Mouse (Mus musculus) stomach, embryonic 15.5 days (tissue): Measurements from ENCODE around the gene Cacna1b. TPM values are rescaled to one million over a fixed set of nuclear protein-coding genes. Genes with fewer than 3 reads are reported as not detected.
A peak's percentile ranks its signal among the peaks of the same experiment; 100 is the strongest.

Experiments
- ATAC-seq: fragments of 200-750 bp; cut with Nextera tagmentation; 2 replicates; pipeline ENCODE4 v1.8.0; 2017; ENCODE audit warnings: low read depth, moderate number of reproducible peaks, moderate TSS enrichment; ENCODE audit not compliant: insufficient read depth, low FRiP score
- H3K27ac ChIP-seq: fragments of 300-500 bp; sonication (generic); 2 replicates; pipeline ENCODE4 v1.5.1; 2015; ENCODE audit warnings: mild to moderate bottlenecking, inconsistent platforms
- H3K27me3 ChIP-seq: fragments of 300-500 bp; sonication (generic); replicated peaks from 2 replicates; pipeline ENCODE4 v1.6.1; 2015; ENCODE audit warnings: inconsistent platforms
- H3K36me3 ChIP-seq: fragments of 300-500 bp; sonication (generic); 2 replicates; pipeline ENCODE4 v1.6.1; 2015; ENCODE audit warnings: inconsistent platforms
- H3K4me1 ChIP-seq: fragments of 300-500 bp; sonication (generic); 2 replicates; pipeline ENCODE4 v1.6.1; 2015; ENCODE audit warnings: inconsistent platforms
- H3K4me2 ChIP-seq: fragments of 300-500 bp; sonication (generic); 2 replicates; pipeline ENCODE4 v1.6.1; 2015; ENCODE audit warnings: mild to moderate bottlenecking, inconsistent platforms
- H3K4me3 ChIP-seq: fragments of 300-500 bp; sonication (generic); replicated peaks from 2 replicates; pipeline ENCODE4 v1.5.1; 2015; ENCODE audit warnings: inconsistent platforms
- H3K9ac ChIP-seq: fragments of 300-500 bp; sonication (generic); 2 replicates; pipeline ENCODE4 v1.6.1; 2015; ENCODE audit warnings: inconsistent platforms
- H3K9me3 ChIP-seq: fragments of 300-500 bp; sonication (generic); 2 replicates; pipeline ENCODE4 v1.6.1; 2016; ENCODE audit warnings: inconsistent platforms
- WGBS: fragments of 180-500 bp; shearing (Covaris S2); methylation state at CpG from one replicate; pipeline ENCODE4 v1.1.7; 2015; 5-methylcytosine and 5-hydroxymethylcytosine counted together
- polyA plus RNA-seq: library from polyadenylated mRNA; unstranded; fragments of >200 nt; fragmentation: Nextera tagmentation; extraction: Ambion mirVana; gene quantifications from 2 replicates; pipeline ENCODE4 v1.2.1, GENCODE M21; 2015

Gene Cacna1b
- polyA plus RNA-seq, 1 experiment from 2014 or later, result 1.1 TPM

GRCm38 (mm10) chr2:24638102-24638954, 124.6 kb downstream of the Cacna1b start:
- H3K27me3 ChIP-seq, result no peaks in the 10 kb centered on the region
- no peak overlapping the region for H3K4me3 ChIP-seq
- H3K27ac ChIP-seq, result no peak overlapping the region
- no peaks in the 10 kb centered on the region for H3K9me3 ChIP-seq
- WGBS, result 61% methylated on average over 14 of the region's 14 CpGs
- H3K9ac ChIP-seq, result no peak overlapping the region
- 0 out of 2 replicates have a peak, but pooled peaks have one; percentile 27 for ATAC-seq
- no peaks in the 10 kb centered on the region for H3K4me1 ChIP-seq
- no peak overlapping the region for H3K4me2 ChIP-seq
- no peaks in the 10 kb centered on the region for H3K36me3 ChIP-seq

DNA sequence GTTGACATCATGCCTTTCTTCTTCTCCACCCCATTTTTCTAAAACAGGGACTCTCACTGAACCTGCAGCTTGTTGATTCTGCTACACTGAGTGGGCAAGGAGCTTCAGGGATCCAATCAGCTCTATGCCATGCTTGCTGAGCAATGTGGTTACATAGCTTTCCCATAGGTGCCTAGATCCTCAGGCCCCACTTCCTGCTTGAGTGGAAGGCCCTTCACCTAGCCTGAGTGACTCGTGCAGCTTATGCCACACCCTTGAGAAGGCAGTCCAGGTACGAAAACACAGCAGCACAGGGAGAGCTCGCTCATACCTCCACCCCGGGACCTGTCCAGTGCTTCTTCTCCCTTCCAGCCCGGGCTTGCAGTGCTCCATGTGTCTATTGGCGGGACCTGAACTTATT, 129.3 kb downstream of the Cacna1b start:
- no peak overlapping the region for H3K9ac ChIP-seq
- no peaks in the 10 kb centered on the region for H3K27me3 ChIP-seq
- no peaks in the 10 kb centered on the region for H3K4me1 ChIP-seq
- ATAC-seq, result peak; percentile 39; the same call in 1 of the 2 replicates
- 78% methylated on average over 6 of the region's 6 CpGs for WGBS
- H3K27ac ChIP-seq, result no peak overlapping the region
- H3K9me3 ChIP-seq, result no peaks in the 10 kb centered on the region
- no peaks in the 10 kb centered on the region for H3K36me3 ChIP-seq
- H3K4me3 ChIP-seq, result no peak overlapping the region
- no peak overlapping the region for H3K4me2 ChIP-seq

DNA sequence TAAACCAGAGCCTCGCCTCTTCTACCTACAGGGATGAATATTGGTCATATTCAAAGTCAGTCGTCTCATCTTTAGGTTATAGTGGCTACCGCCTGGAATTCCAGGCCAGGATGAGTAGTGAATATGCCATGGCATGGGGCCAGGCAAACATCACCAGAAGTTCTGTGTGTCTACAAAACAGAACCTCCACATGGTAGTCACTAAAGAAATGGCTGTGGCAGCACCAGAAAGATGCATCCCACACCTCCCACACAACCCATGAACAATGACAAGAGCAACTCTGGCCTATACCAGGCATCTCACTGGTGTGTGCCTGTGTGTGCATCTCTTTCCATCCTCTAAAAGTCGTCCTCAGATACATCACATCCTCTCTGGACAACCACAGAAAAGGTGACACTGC, 145.8 kb downstream of the Cacna1b start:
- 78% methylated on average over 4 of the region's 4 CpGs for WGBS
- ATAC-seq, result no peak

DNA sequence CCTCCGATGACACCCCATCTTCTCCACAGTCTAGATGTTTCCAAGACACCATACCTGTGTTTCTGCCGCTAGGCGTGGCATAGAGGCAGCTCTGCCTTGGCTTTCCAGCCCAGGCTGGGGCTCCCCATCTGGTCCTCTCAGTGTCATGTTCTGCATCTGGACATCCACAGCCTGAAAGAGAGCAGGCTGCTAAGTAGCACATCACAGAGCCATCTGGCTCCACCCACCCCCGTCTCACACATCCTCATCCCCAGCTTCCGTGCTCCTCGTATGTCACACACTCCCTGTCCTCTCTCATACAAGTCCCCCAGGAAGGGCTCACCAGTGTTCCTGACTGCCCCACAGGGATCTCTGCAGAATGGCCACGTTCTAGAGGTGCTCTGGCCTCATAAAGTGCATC, 153.2 kb downstream of the Cacna1b start:
- ATAC-seq, result no peak
- Histone ChIP-seq H3K4me3 (no peak overlapping the region), H3K9me3 (no peaks in the 10 kb centered on the region), H3K27me3 (no peaks in the 10 kb centered on the region), H3K9ac (no peak overlapping the region), H3K4me1 (no peaks in the 10 kb centered on the region), H3K36me3 (no peaks in the 10 kb centered on the region), H3K27ac (no peak overlapping the region), H3K4me2 (no peak overlapping the region)
- WGBS, result 81% methylated on average over 7 of the region's 7 CpGs

More for the DNA sequence above, 145.8 kb downstream of the Cacna1b start:
- Histone ChIP-seq H3K4me2 (no peak overlapping the region), H3K4me3 (no peak overlapping the region), H3K9ac (no peak overlapping the region), H3K9me3 (no peaks in the 10 kb centered on the region), H3K36me3 (no peaks in the 10 kb centered on the region), H3K4me1 (no peaks in the 10 kb centered on the region), H3K27me3 (no peaks in the 10 kb centered on the region), H3K27ac (no peak overlapping the region)

- no peak overlapping the region for H3K4me2 ChIP-seq
Observed at GRCm38 (mm10) chr2:24608765-24609138, 154.2 kb downstream of the Cacna1b start.

DNA sequence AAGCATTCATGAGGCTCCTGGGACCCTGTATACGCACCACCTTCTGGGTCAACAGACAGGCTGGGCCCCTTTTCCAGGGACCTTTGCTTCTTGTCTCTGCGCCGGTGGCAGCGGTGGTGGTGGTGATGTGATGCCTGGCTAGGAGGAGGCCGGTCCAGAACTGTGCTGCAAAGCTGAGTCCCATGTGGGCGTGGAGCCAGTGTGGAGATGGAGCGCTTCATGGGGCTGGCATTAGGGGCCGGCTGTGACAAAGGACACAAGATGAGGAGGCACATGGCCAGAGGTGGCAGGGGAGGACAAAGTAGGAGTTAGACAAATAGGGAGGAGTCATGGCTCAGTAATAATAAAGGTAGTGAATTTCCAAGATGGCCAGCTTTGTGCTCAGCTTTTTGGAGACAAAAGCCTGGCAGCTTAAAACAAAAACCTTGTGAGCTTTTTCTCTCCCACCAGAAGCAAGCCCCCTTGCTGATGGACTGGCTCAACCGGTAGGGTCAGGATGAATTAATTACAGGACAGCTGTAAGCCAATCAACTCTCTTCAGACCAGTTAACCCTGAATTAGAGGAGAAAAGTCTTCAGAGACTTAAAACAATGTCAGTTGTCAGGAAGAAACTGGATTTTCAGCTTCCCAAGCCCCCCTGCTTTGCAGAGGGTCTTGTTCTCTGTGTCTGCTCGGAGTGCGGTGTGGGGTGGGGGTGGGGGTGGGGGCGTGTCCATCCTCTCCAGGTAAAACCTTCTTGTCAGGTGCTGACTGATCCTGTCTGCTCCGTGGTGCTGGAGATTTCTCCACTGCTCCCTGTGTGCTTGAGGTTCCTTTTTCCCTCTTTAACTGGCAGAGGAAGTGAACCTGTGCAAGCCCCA, 154.8 kb downstream of the Cacna1b start:
- ATAC-seq, result no peak
- WGBS, result 28% methylated on average over 13 of the region's 13 CpGs
- H3K36me3 ChIP-seq, result no peaks in the 10 kb centered on the region
- no peaks in the 10 kb centered on the region for H3K4me1 ChIP-seq
- H3K4me2 ChIP-seq, result no peak overlapping the region
- H3K27me3 ChIP-seq, result no peaks in the 10 kb centered on the region
- no peaks in the 10 kb centered on the region for H3K9me3 ChIP-seq
- H3K27ac ChIP-seq, result no peak overlapping the region
- no peak overlapping the region for H3K4me3 ChIP-seq
- H3K9ac ChIP-seq, result no peak overlapping the region

More at GRCm38 (mm10) chr2:24608765-24609138, 154.2 kb downstream of the Cacna1b start:
- 32% methylated on average over 7 of the region's 7 CpGs for WGBS
- Histone ChIP-seq H3K27me3 (no peaks in the 10 kb centered on the region), H3K9me3 (no peaks in the 10 kb centered on the region), H3K9ac (no peak overlapping the region), H3K36me3 (no peaks in the 10 kb centered on the region), H3K27ac (no peak overlapping the region), H3K4me1 (no peaks in the 10 kb centered on the region), H3K4me3 (no peak overlapping the region)
- ATAC-seq, result no peak

- no peak overlapping the region for H3K9ac ChIP-seq
- no peaks in the 10 kb centered on the region for H3K27me3 ChIP-seq
- H3K4me3 ChIP-seq, result no peak overlapping the region
- no peaks in the 10 kb centered on the region for H3K36me3 ChIP-seq
- no peak for ATAC-seq
- no peak overlapping the region for H3K4me2 ChIP-seq
- H3K4me1 ChIP-seq, result no peaks in the 10 kb centered on the region
- no peaks in the 10 kb centered on the region for H3K9me3 ChIP-seq
- 88% methylated on average over 15 of the region's 15 CpGs for WGBS
- H3K27ac ChIP-seq, result no peak overlapping the region
Observed at GRCm38 (mm10) chr2:24606531-24606930, 156.4 kb downstream of the Cacna1b start.

DNA sequence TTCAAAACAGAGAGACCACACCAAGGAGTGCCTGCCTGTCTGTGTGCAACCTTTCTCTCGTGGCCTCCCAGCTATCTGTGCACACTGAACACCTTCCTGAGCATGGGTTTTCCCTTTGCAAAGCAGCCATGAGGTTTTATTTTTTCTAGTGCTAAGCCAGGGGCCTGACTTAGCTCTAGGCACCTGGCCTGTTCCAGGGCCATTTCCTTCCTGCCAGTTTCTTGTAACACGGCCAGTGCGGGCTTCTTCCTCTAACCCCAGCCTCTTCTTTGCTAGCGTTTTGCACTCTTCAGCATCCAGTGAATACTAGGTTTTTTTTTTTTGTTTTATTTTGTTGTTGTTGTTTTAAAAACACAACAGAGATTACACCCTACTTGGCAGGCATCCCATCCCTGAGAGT, 157.9 kb downstream of the Cacna1b start:
- WGBS, result 62% methylated on average over 4 of the region's 4 CpGs
- no peaks in the 10 kb centered on the region for H3K9me3 ChIP-seq
- H3K27me3 ChIP-seq, result no peaks in the 10 kb centered on the region
- ATAC-seq, result no peak
- no peak overlapping the region for H3K4me3 ChIP-seq
- H3K9ac ChIP-seq, result no peak overlapping the region
- H3K4me2 ChIP-seq, result no peak overlapping the region
- no peaks in the 10 kb centered on the region for H3K4me1 ChIP-seq
- H3K27ac ChIP-seq, result peak overlapping the region; percentile 12; the same call in 1 of the 2 replicates
- no peaks in the 10 kb centered on the region for H3K36me3 ChIP-seq

DNA sequence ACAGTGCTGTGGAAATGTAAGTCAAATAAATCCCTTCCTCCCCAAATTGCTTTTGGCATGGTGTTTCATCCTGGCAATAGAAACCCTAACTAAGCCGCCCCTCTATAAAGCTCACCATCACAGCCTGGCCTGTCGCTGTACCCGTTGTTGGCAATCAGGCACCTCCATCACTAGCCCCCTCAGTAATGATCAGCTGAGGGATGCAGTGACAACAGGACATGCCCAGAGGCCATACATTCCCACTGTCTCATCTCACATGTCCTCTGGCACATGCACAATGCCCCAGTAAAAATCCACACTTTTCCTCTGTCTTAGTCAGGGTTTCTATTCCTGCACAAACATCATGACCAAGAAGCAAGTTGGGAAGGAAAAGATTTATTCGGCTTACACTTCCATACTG, 173.5 kb downstream of the Cacna1b start:
- Histone ChIP-seq H3K4me2 (no peak overlapping the region), H3K9me3 (no peaks in the 10 kb centered on the region), H3K4me1 (no peaks in the 10 kb centered on the region), H3K27ac (no peak overlapping the region), H3K27me3 (no peaks in the 10 kb centered on the region), H3K36me3 (no peaks in the 10 kb centered on the region), H3K9ac (no peak overlapping the region), H3K4me3 (no peak overlapping the region)
- no peak for ATAC-seq
- 82% methylated on average over 4 of the region's 4 CpGs for WGBS

DNA sequence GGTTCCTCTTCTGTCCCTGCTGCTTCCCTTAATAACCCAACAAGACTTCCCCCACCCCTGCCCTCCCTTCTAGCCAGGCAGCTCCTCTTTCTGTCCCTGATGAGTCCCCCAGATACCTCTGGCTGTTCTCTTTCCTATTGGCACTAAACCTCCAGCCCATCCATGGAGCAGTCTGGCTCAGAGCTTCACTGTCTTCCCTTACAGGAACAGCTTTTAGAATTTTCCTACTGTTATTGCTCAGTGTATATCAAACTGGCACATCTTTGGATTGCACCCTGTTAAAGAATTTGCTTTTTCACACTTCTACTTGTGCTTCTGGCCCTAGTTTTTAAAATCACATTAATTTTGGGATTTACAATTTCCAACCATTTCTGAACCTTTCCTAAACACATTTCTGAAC, 175.0 kb downstream of the Cacna1b start:
- Histone ChIP-seq H3K27me3 (no peaks in the 10 kb centered on the region), H3K4me1 (no peaks in the 10 kb centered on the region), H3K4me2 (no peak overlapping the region), H3K36me3 (no peaks in the 10 kb centered on the region), H3K4me3 (no peak overlapping the region), H3K9me3 (no peaks in the 10 kb centered on the region), H3K27ac (no peak overlapping the region), H3K9ac (no peak overlapping the region)
- ATAC-seq, result no peak

DNA sequence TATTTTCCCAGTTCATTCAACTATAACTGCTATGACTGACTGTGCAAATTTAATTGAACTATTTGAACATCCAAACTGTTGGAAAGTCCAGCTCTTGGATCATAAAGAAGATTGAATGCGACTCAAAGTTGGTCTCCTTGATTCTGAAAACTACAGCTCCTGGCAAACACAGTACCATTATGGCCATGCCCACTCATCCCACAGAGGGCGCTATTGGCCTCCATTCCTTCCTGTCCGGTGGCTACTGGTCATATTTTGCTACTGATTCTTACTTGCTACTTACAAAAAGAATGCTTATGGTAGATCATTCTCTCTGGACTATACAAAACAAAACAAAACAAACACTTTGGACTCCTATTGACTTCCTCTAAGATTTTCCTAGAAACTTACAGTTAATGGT, 188.3 kb downstream of the Cacna1b start:
- no peaks in the 10 kb centered on the region for H3K9me3 ChIP-seq
- H3K4me2 ChIP-seq, result no peak overlapping the region
- no peak overlapping the region for H3K27ac ChIP-seq
- H3K4me1 ChIP-seq, result no peaks in the 10 kb centered on the region
- H3K4me3 ChIP-seq, result no peak overlapping the region
- no peaks in the 10 kb centered on the region for H3K36me3 ChIP-seq
- ATAC-seq, result no peak
- no peak overlapping the region for H3K9ac ChIP-seq
- 23% methylated on average over 3 of the region's 3 CpGs for WGBS
- no peaks in the 10 kb centered on the region for H3K27me3 ChIP-seq

GRCm38 (mm10) chr2:24570917-24571316, 192.0 kb downstream of the Cacna1b start:
- no peak for ATAC-seq
- no peak overlapping the region for H3K4me3 ChIP-seq
- H3K27ac ChIP-seq, result no peak overlapping the region
- 88% methylated on average over 1 of the region's 1 CpGs for WGBS
- no peaks in the 10 kb centered on the region for H3K36me3 ChIP-seq
- H3K4me2 ChIP-seq, result no peak overlapping the region
- no peak overlapping the region for H3K9ac ChIP-seq
- H3K27me3 ChIP-seq, result no peaks in the 10 kb centered on the region
- no peaks in the 10 kb centered on the region for H3K9me3 ChIP-seq
- no peaks in the 10 kb centered on the region for H3K4me1 ChIP-seq
